Mouse (Mus musculus): ENCODE results near the gene Cacul1. TPM values are rescaled to one million over a fixed set of nuclear protein-coding genes. Genes with fewer than 3 reads are reported as not detected.

The Cacul1 gene
- polyA plus RNA-seq, 1 experiment from 2014 or later, result 25.7 TPM

Other genes with a start within 250 kb of the Cacul1 start
- not detected in 2 replicates for gene Prlhr, start 112.7 kb downstream of the Cacul1 start, polyA plus RNA-seq (2015; fragmentation: Nextera tagmentation; extraction: Ambion mirVana)
- gene Nanos1, start 175.0 kb upstream of the Cacul1 start, polyA plus RNA-seq (2015; fragmentation: Nextera tagmentation; extraction: Ambion mirVana), result 1.1 and 1.3 TPM in 2 replicates
- gene Eif3a, start 209.6 kb upstream of the Cacul1 start, polyA plus RNA-seq (2015; fragmentation: Nextera tagmentation; extraction: Ambion mirVana), result 138 and 140 TPM in 2 replicates
- gene Fam45a, start 230.6 kb upstream of the Cacul1 start, polyA plus RNA-seq (2015; fragmentation: Nextera tagmentation; extraction: Ambion mirVana), result 32.0 TPM in 2 replicates

All from intestine, embryonic 15.5 days (tissue).